Mouse (Mus musculus): Measurements from ENCODE around the gene Slc25a22.

GRCm38 (mm10) chr7:141456739-141457138, 19.0 kb upstream of the Slc25a22 start:
- TF ChIP-seq CTCF (IDR thresholded peaks at IDR 0.05; ENCODE audit: borderline replicate concordance, insufficient read depth, low read depth, low read length) (no peak), POLR2A (IDR thresholded peaks at IDR 0.05; ENCODE audit: borderline replicate concordance, insufficient read depth, low read length) (no peak)

Measured in cerebellum, adult 2 months (tissue).